Mouse (Mus musculus): ENCODE results near the gene Tc2n. TPM values are rescaled to one million over a fixed set of nuclear protein-coding genes. Genes with fewer than 3 reads are reported as not detected.

Tc2n gene
- total RNA-seq (2021): under 1 TPM; 0.28 to 0.48 TPM

- peak; percentile 7 to 8 for DNase-seq (ENCODE audit: low spot score in 2 of 2)
- intact Hi-C loops (cut with DNase I): no loop called here
These were observed at the start of gene Tc2n for GRCm38 (mm10) chr12:101718054-101718754. TSS of gene Tc2n (minus strand) at chr12:101718523.

GRCm38 (mm10) chr12:101767306-101768053 is 49.2 kb upstream of the Tc2n start:
- intact Hi-C loops (cut with DNase I): no loop called here
- no peak for DNase-seq (ENCODE audit: low spot score in 2 of 2)

GRCm38 (mm10) chr12:101766228-101766852 is 48.0 kb upstream of the Tc2n start:
- intact Hi-C loops (cut with DNase I): no loop called here
- no peak for DNase-seq (ENCODE audit: low spot score in 2 of 2)

DNA sequence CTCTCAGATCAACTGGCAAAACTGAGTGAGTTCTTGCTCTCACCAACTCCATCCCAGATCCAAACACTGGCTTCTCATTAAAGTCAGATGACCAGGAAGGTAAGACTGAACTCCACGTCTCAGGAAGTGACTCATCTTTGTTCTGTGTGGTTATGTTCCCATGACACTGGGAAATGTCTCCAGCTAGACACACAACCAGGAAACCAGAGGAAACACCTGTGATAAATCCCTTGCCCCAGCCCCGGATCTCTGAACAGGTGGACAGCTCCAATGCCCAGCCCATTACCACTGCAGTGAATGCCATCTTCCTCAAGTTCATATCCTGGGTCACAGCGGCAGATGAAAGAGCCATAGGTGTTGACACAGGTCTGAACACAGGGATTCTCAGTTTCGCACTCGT is 46.5 kb upstream of the Tc2n start:
- intact Hi-C loops (cut with DNase I): no loop called here
- DNase-seq (ENCODE audit: low spot score in 2 of 2): no peak

- intact Hi-C loops (cut with DNase I): no loop called here
- no peak for DNase-seq (ENCODE audit: low spot score in 2 of 2)
These were observed 44.7 kb upstream of the Tc2n start for GRCm38 (mm10) chr12:101763065-101763464.

GRCm38 (mm10) chr12:101762054-101762453 is 43.7 kb upstream of the Tc2n start:
- intact Hi-C loops (cut with DNase I): no loop called here
- DNase-seq (ENCODE audit: low spot score in 2 of 2): no peak

DNA sequence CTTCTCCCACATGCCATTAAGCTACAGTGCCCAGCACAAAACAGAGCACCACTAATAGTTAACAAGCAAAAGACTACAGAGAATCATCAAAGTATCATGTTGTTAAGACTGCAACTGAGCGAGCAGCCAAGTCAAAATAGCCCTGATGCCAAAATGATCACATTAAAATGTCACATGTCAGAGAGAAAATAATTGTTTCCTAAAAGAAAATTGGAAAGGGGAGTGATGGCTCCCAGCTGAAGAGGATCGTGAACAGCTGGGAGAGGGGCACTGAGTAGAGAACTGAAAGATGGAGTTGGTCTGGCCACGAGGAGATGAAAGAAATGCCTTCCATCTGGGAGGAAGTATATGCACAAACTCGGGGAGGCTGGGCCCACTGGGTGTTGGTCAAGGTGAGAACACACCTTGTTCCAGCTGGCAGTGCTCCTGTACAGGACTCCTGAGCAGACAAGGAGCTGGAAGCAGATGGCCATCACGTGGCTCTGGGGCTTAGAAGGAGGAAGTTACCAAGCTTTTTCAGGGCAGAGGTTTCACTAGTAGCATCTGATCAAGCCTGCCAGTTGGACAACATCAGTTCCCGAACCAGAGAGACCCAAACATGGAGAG is 41.2 kb upstream of the Tc2n start:
- no peak for DNase-seq (ENCODE audit: low spot score in 2 of 2)
- intact Hi-C loops (cut with DNase I): no loop called here

DNA sequence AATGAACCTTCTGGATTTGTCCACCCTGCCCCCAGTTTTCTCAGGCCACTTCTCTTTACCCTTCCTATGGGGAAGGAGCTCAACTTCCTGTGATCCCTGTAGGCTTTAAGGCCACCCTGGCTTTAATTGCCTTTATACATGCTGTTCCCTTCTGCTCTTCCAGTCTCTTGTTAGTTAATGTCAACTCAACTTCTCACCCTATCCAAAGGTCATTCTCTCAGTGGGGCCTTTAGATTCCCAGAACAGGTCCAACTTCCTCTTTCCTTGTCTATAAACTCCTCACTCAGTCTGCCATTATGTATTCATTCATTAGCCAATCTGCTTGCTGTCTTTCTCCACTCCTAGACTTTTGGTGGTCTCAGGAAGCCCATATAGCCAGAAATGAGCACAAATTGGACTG is 40.4 kb upstream of the Tc2n start:
- intact Hi-C loops (cut with DNase I): no loop called here
- DNase-seq (ENCODE audit: low spot score in 2 of 2): no peak

GRCm38 (mm10) chr12:101742375-101742774 is 24.1 kb upstream of the Tc2n start:
- intact Hi-C loops (cut with DNase I): no loop called here
- DNase-seq (ENCODE audit: low spot score in 2 of 2): no peak

- no peak for DNase-seq (ENCODE audit: low spot score in 2 of 2)
These were observed 22.2 kb upstream of the Tc2n start for GRCm38 (mm10) chr12:101740486-101740885.

GRCm38 (mm10) chr12:101740045-101740444 is 21.7 kb upstream of the Tc2n start:
- DNase-seq (ENCODE audit: low spot score in 2 of 2): no peak
- intact Hi-C loops (cut with DNase I): no loop called here

More at GRCm38 (mm10) chr12:101740486-101740885, 22.2 kb upstream of the Tc2n start:
- intact Hi-C loops (cut with DNase I): no loop called here

GRCm38 (mm10) chr12:101718755-101719150 is 430 bp upstream of the Tc2n start:
- DNase-seq (ENCODE audit: low spot score in 2 of 2): no peak
- intact Hi-C loops (cut with DNase I): no loop called here

DNA sequence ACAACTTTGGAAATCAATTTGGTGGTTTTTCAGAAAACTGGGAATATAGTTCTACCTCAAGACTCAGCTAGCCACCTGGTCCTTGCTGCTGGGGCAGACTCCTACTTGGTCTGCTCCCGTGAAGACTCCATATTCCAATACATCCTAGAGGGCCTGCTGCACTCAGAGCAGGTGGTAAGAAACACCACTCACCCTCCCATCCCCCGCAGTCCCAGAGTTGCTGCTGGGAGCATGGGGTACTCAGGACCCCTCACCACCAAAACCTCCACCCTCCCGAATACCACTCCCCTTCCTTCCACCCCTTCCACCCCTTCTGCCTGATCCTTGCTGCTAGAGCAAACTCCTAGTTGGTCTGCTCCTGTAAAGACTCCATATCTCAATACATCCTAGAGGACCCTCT is 19.1 kb downstream of the Tc2n start:
- intact Hi-C loops (cut with DNase I): no loop called here
- no peak for DNase-seq (ENCODE audit: low spot score in 2 of 2)

DNA sequence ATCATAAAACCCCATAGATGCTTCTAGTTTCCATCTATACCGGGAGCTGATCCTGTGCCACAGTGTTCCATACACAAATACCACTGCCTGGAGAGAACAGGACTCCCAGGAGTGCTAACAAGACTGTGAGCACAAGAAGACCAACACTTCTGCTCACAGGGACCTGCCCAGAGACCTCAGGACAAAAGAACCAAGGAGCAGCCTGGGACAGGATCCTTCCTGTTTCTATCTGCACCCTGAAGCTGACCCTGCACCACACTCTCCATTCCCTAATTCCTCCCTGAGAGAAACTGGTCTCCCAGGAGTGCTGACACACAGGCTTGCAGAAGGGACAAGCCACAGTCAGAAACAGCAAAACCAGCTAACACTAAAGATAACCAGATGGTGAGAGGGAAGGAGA is 21.8 kb downstream of the Tc2n start:
- intact Hi-C loops (cut with DNase I): no loop called here
- DNase-seq (ENCODE audit: low spot score in 2 of 2): no peak

GRCm38 (mm10) chr12:101680538-101680937 is 37.8 kb downstream of the Tc2n start:
- intact Hi-C loops (cut with DNase I): no loop called here
- DNase-seq (ENCODE audit: low spot score in 2 of 2): no peak

GRCm38 (mm10) chr12:101667502-101667901 is 50.8 kb downstream of the Tc2n start:
- DNase-seq (ENCODE audit: low spot score in 2 of 2): no peak
- intact Hi-C loops (cut with DNase I): no loop called here

GRCm38 (mm10) chr12:101633137-101633536 is 85.2 kb downstream of the Tc2n start:
- intact Hi-C loops (cut with DNase I): no loop called here
- no peak for DNase-seq (ENCODE audit: low spot score in 2 of 2)

GRCm38 (mm10) chr12:101606622-101607021 is 111.7 kb downstream of the Tc2n start:
- peak; percentile 2 to 20 for DNase-seq (ENCODE audit: low spot score in 2 of 2)
- intact Hi-C loops (cut with DNase I): loop anchor here (5.0 to 10.0 kb wide), 2 partner anchors 266 to 672 kb away; no protein-coding TSS in a partner anchor
